Mouse (Mus musculus) CH12.LX (cell line): ENCODE measurements at regions not wholly inside any gene's neighbourhood (a gene's known extent, or its start where the extent isn't known, plus 50 kb on each side); places are given as distances from the start of the nearest gene placed in this dataset.

Experiments
- CTCF ChIP-seq, 2 experiments: IDR thresholded peaks in 1 of 2; conservative IDR thresholded peaks in 1 of 2; 2 replicates each; pipeline ENCODE4 v1.5.1; 2011 to 2012; ENCODE audit warnings: low read depth in 2 of 2, low read length in 2 of 2, improper control_type of control experiment in 1 of 2, inconsistent platforms in 1 of 2, mild to moderate bottlenecking in 1 of 2, moderate library complexity in 1 of 2
- GABPA ChIP-seq: IDR thresholded peaks from 2 replicates; pipeline ENCODE4 v1.6.1; 2012; ENCODE audit warnings: low read depth, low read length, improper control_type of control experiment, inconsistent platforms; ENCODE audit not compliant: insufficient replicate concordance
- KAT2A ChIP-seq: IDR thresholded peaks from 2 replicates; pipeline ENCODE4 v1.6.1; 2012; ENCODE audit warnings: low read length, improper control_type of control experiment, inconsistent platforms; ENCODE audit not compliant: insufficient replicate concordance
- NRF1 ChIP-seq: IDR thresholded peaks from 2 replicates; pipeline ENCODE4 v1.6.1; 2014; ENCODE audit warnings: low read depth, mild to moderate bottlenecking, inconsistent platforms, low read length, improper control_type of control experiment, moderate library complexity
- USF1 ChIP-seq: IDR thresholded peaks from 2 replicates; pipeline ENCODE4 v1.6.1; 2014; ENCODE audit warnings: low read depth, mild to moderate bottlenecking, inconsistent platforms, low read length, improper control_type of control experiment

DNA sequence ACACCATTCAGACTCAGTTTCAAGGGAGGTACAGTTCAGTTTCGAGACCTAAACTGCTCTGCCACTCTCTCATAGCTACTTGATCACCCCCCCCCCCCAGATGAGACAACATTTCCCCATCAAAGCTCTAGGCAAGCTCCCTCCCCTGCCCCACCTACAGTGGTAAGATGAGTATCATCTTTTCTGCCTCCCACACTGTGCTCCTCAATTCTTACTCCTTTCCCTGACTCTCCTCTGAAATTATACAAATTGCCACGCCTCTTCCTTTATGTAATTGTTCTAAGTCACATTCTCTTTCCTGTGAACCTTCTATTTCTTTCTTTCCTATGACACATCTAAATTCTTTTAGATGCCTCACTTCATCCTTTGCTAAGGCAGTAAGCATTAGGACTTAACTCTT, 321.6 kb downstream of the Htr1b start:
- TF ChIP-seq NRF1 (no peak), GABPA (no peak), USF1 (no peak), CTCF (conservative IDR thresholded peaks at IDR 0.05 in 1 of 2, IDR thresholded peaks at IDR 0.05 in 1 of 2; ENCODE audit: low read depth in 2 of 2, low read length in 2 of 2) (no peak), KAT2A (no peak)
